Mouse (Mus musculus) left cerebral cortex, postnatal 25 days (tissue): ENCODE measurements around the gene Trak1. TPM values are rescaled to one million over a fixed set of nuclear protein-coding genes. Genes with fewer than 3 reads are reported as not detected.
A peak's percentile ranks its signal among the peaks of the same experiment; 100 is the strongest.

Experiments used
- DNase-seq, 2 experiments: peaks; one replicate each; pipeline ENCODE4 v3.0.0; 2022; ENCODE audit warnings: low spot score in 2 of 2, mixed read lengths in 1 of 2
- intact Hi-C: fragments of 180-260 bp; cut with DNase I; formaldehyde crosslinking; loops from one replicate; pipeline ENCODE4 v1.15.1; 2025
- total RNA-seq, 2 experiments: library from RNA; stranded (reverse); gene quantifications; 2 replicates each; pipeline ENCODE4 v1.2.3; 2021

The Trak1 gene
- total RNA-seq, 2 experiments from 2014 or later, result 240 to 249 TPM

- DNase-seq, result no peak
- intact Hi-C loops, result no loop called here
Observed at GRCm38 (mm10) chr9:121359266-121359972, 62.1 kb downstream of the Trak1 start.

DNA sequence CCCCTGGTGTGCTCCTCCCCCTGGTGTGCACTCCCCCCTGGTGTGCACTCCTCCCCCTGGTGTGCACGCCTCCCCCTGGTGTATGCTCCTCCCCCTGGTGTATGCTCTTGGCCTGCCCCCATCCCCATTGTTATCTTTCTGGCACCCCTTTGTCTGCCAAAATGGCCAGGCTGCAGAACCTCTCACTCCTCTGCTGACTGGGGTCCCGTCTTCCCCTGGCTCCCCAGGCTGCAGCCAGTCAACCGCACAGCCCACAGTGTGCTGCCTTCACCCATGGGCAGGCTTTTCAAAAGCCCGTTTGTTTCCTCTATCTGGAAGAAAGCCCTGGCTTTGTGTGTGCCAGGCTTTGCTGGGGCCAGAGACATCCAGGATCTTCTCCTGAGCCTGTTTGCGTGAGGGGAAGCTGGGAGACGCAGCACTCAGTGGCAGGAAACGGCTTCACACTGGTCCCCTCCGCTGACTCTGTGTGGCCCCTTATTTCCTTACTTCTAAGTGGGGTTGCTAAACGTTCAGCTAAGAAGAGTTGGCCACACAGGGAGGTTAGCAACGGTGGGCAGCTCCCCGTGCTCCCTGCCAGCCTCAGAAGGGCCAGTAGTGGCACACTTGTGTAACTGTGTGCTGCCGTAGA, 63.1 kb downstream of the Trak1 start:
- DNase-seq, result peak; percentile 58 to 71
- intact Hi-C loops, result no loop called here

DNA sequence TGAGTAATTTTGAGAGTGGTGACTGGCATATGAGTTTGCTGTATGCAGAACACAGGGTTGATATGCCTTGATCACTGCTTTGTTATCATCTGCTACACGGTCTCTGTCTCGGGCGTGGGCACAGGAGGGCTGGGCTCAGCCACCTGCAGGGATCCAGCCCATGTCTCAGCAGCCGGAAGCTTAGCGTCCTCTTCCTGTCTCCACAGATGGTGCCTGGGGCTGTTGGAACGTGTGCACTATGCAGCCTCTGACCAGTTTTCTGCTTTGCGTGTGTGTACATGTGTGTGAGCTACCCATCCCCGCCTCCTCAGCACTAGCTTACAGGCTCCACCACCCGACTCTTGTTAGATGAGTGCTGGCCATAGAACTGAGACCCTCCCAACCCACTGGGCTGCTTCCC, 63.7 kb downstream of the Trak1 start:
- peak in 1 of 2 experiments; percentile 55 for DNase-seq

GRCm38 (mm10) chr9:121363932-121364331, 66.6 kb downstream of the Trak1 start:
- no peak for DNase-seq

More for the DNA sequence above, 63.7 kb downstream of the Trak1 start:
- intact Hi-C loops, result no loop called here

DNA sequence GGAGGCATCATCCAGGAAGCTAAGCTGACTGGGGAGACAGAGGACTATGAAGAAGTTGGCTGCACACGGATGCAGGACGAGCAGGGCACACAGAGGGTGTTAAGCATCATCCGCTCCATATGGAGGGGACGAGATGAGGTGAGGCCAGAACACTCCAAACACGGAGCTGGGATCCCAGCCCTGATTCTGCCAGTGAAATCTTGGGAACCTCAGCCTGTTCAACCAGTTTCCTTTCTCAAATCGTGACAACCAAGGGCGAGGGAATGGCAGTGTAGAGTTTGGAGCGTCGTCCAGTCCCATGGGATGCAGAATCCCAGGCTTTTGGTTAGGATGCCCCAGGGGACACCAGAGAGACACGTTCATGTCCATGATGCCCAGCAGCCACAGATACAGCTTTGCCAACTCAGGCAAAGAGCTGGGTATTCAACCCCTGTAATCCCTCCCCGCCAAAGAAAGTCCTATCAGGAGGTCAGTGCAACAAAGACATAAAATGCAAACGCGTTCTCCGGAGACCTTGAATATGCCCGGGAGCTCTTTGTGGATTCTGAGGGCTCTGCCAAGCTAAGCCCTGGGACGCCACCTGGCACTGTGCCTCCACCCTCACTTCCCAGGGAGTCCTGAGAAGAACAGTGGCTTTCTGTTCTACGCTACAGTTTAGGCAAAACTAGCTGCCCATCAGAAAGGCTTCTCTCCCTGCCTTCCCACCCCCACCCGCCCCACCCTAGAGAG, 69.0 kb downstream of the Trak1 start:
- peak in 1 of 2 experiments; percentile 78 for DNase-seq
- intact Hi-C loops, result no loop called here

More at GRCm38 (mm10) chr9:121363932-121364331, 66.6 kb downstream of the Trak1 start:
- intact Hi-C loops, result no loop called here

- intact Hi-C loops, result no loop called here
- DNase-seq, result no peak
Observed at GRCm38 (mm10) chr9:121366864-121367245, 69.6 kb downstream of the Trak1 start.

DNA sequence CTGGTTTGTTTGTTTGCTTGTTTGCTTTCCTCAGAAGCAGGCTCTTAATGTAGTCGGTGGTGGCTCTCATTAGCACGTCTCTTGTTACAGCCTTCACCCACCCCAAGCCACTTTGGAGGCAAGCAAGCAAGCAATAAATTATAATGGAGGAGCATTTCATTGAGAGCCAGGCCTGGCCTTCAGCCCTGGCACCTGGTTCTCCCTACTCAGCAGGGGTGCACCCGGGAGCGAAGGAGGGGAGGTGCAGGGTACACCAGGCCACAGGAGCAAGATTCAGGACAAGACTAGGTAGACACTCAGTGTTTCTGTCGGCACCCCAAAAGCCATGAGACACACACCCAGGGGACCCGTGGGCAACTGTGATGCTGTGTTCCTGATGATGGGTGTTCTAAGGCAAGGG, 72.3 kb downstream of the Trak1 start:
- intact Hi-C loops, result no loop called here
- DNase-seq, result no peak

DNA sequence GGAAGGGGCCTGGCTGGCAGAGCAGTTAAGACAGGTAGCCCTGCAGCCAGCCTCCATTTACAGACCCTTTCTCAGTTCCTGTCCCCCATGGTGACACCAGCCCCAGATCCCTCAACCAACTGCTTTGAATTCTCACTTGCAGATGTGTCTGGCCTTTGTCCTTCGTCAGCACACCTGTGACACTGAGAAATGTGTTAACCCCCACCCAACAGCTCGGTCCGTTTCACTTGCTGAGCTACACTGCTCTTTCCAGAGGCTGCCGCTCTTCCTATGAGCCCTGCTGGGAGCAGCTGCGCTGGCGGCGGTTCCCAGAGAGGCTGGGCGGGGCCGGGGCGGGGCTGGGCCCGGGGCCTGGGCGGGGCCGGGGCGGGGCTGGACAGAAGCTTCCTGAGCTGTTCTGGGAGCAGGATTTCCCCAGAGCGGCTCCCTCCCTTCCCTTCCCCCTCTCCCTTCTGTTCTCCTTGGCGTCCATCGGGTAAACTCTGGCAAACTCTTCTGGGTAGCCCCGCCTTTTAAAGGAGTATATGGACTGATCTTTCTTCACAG, 74.1 kb downstream of the Trak1 start:
- peak; percentile 69 to 87 for DNase-seq
- intact Hi-C loops, result loop anchor here (5.0 to 10.0 kb wide), 2 partner anchors 74 to 797 kb away; partner anchors contain the start of genes Rpl14 and Trak1

- intact Hi-C loops, result loop anchor here (5.0 to 10.0 kb wide), 2 partner anchors 75 to 797 kb away; partner anchors contain the start of genes Rpl14 and Trak1
- no peak for DNase-seq
Observed at GRCm38 (mm10) chr9:121371946-121372646, 74.8 kb downstream of the Trak1 start.

GRCm38 (mm10) chr9:121373107-121373506, 75.8 kb downstream of the Trak1 start:
- peak in 1 of 2 experiments; percentile 50 for DNase-seq
- intact Hi-C loops, result loop anchor here (5.0 to 10.0 kb wide), 2 partner anchors 76 to 798 kb away; partner anchors contain the start of genes Rpl14 and Trak1

GRCm38 (mm10) chr9:121373512-121373911, 76.2 kb downstream of the Trak1 start:
- no peak for DNase-seq
- intact Hi-C loops, result loop anchor here (5.0 to 10.0 kb wide), 2 partner anchors 76 to 799 kb away; partner anchors contain the start of genes Rpl14 and Trak1

- DNase-seq, result peak in 1 of 2 experiments; percentile 56
- intact Hi-C loops, result loop anchor here (1.0 to 10.0 kb wide), 4 partner anchors 77 to 799 kb away; partner anchors contain the start of genes Rpl14 and Trak1
Observed at GRCm38 (mm10) chr9:121374076-121374863, 77.0 kb downstream of the Trak1 start.

DNA sequence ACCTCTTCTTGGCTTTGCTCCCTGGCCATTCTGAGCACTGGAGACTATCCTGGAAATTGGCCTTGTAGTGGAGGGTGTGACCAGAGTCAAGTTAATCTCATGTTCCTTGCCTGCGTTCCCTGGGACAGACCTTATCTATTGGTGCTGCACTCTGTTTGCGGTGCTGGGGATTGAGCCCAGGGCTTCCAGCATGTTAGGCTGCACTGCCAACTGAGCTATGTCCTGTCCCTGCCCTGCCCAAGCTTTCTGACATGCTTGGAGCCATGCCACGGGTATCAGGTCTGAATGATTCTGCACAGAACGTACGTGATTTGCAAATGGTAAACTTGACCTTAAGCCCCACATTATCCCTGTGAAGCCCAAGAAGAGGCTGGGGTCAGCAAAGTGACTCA, 77.6 kb downstream of the Trak1 start:
- intact Hi-C loops, result loop anchor here (1.0 to 10.0 kb wide), 4 partner anchors 78 to 800 kb away; partner anchors contain the start of genes Rpl14 and Trak1
- DNase-seq, result no peak

DNA sequence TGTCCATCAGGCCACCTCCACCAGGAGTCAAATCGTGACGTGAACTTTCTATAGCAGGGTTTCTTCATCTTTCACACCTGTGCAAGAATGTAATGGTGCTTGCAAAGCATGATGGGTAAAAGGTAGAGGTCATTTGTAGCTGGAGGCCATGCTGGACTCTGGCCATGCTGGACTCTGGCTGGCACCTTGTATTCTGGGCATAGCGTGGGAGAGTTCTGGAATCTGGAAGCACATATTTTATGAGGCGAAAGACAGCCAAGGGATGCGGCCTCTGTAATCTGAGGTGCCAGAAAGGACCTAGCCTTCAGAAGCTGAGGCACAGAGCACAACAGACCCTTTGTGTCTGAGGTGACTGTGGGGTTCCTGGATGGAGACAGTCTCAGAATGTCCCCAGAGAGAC, 78.8 kb downstream of the Trak1 start:
- intact Hi-C loops, result loop anchor here (10.0 kb wide), 1 partner anchor 801 kb away; the partner anchor contains the start of gene Rpl14

GRCm38 (mm10) chr9:121380310-121380920, 83.1 kb downstream of the Trak1 start:
- no peak for DNase-seq
- intact Hi-C loops, result no loop called here

More for the DNA sequence above, 78.8 kb downstream of the Trak1 start:
- no peak for DNase-seq

DNA sequence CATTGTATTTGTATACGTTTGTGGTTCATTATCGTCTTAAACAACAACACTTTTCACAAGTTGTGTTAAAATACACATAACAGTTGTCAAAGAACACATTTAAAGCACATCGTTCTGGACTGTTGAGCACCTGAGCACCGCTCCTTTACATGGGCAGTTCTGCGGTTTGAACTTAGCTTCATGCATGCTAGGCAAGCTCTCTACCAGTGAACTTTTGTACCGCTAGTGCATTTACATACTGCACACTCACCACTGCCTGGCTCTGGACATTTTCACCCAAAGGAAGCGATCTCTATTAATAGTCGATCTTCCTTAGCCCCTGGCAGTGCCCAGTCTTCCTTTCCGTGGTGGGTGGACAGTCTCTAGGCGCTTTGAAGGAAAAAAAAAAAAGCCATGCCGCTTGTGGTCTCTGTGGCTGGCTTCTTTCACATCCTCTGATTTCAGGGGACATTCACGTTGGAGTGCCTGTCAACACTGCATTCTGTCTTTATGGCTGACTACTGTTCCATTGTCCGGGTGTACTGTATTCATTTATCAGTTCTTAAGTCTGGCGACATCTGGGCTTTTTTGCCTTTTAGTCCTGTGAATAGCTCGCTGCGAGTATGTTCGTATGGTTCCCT, 84.5 kb downstream of the Trak1 start:
- intact Hi-C loops, result no loop called here
- no peak for DNase-seq

GRCm38 (mm10) chr9:121382568-121382967, 85.3 kb downstream of the Trak1 start:
- DNase-seq, result peak; percentile 77 to 90
- intact Hi-C loops, result no loop called here
